10 mouse cellular contexts compared by ENCODE assay signal in genomic region chr10:42601556-42601955, GRCm38 (mm10). TPM values are rescaled to one million over a fixed set of nuclear protein-coding genes. Genes with fewer than 3 reads are reported as not detected.
DNase-seq lines count a peak whose midpoint lies in the region; ATAC-seq and TF ChIP-seq lines count a peak whose summit lies in the region.
"Had no signal": no experiment of that assay in that cellular context is flagged by ENCODE, and none has a peak within 500 bp of the region (broad histone marks: within the 10 kb centered on the region; RNA-seq: fewer than 3 reads in every experiment).

No protein-coding gene starts in this region.

- no peak for ATAC-seq in liver, embryonic 11.5 days (replicated peaks; ENCODE audit: low FRiP score)
- no peak for ATAC-seq in midbrain, embryonic 13.5 days

- TF ChIP-seq CTCF in cerebellum, adult 2 months (IDR thresholded peaks at IDR 0.05; ENCODE audit: borderline replicate concordance, insufficient read depth, low read depth, low read length): peak; percentile 22; the same call in 1 of the 2 replicates
- peak; percentile 70 for TF ChIP-seq CTCF in liver, adult 2 months (IDR thresholded peaks at IDR 0.05; ENCODE audit: low read depth, low read length)
- TF ChIP-seq CTCF in bone marrow macrophage, adult 2 months (IDR thresholded peaks at IDR 0.05; ENCODE audit: low read depth, low read length): peak; percentile 43; the same call in 1 of the 2 replicates

- H3K9ac ChIP-seq in liver, adult 2 months (ENCODE audit: low read depth, low read length): no peak overlapping the region
- H3K9ac ChIP-seq in liver, embryonic 11.5 days (ENCODE audit: low read depth, low read length): no peak overlapping the region
- H3K9ac ChIP-seq in midbrain, embryonic 13.5 days (replicated peaks): no peak overlapping the region

- no peaks in the 10 kb centered on the region for H3K79me2 ChIP-seq in liver, adult 2 months (ENCODE audit: control insufficient read depth, insufficient read depth, low read length)

- H3K4me1 ChIP-seq in cerebellum, adult 2 months (ENCODE audit: control insufficient read depth, insufficient read depth, low read length): no peaks in the 10 kb centered on the region
- H3K4me1 ChIP-seq in liver, adult 2 months (ENCODE audit: control insufficient read depth, insufficient read depth, low read length): no peaks in the 10 kb centered on the region
- H3K4me1 ChIP-seq in liver, embryonic 11.5 days (replicated peaks; ENCODE audit: control insufficient read depth, insufficient read depth, low read length): no peaks in the 10 kb centered on the region
- no peaks in the 10 kb centered on the region for H3K4me1 ChIP-seq in bone marrow macrophage, adult 2 months (ENCODE audit: control insufficient read depth, insufficient read depth, low read length)
- H3K4me1 ChIP-seq in midbrain, embryonic 13.5 days (replicated peaks): no peaks in the 10 kb centered on the region
- H3K4me1 ChIP-seq: megakaryocyte, embryonic 14.5 days had no signal

- no peaks in the 10 kb centered on the region; the same call in 1 of the 2 replicates for H3K27me3 ChIP-seq in cerebellum, adult 2 months (ENCODE audit: control insufficient read depth, insufficient read depth, low read length)
- H3K27me3 ChIP-seq in liver, adult 2 months (ENCODE audit: control insufficient read depth, insufficient read depth, low read length): peaks cover 10% of the 10 kb centered on the region; the same call in 1 of the 2 replicates
- H3K27me3 ChIP-seq in liver, embryonic 11.5 days (replicated peaks; ENCODE audit: control insufficient read depth, insufficient read depth, low read length): peaks cover 25% of the 10 kb centered on the region
- no peaks in the 10 kb centered on the region for H3K27me3 ChIP-seq in splenic B cell, adult 2 months (ENCODE audit: control insufficient read depth, insufficient read depth, low read length, poor library complexity, severe bottlenecking)
- peaks cover 14% of the 10 kb centered on the region; the same call in 1 of the 2 replicates for H3K27me3 ChIP-seq in midbrain, embryonic 13.5 days

- H3K4me2 ChIP-seq in liver, embryonic 11.5 days: no peak overlapping the region
- H3K4me2 ChIP-seq in midbrain, embryonic 13.5 days (replicated peaks): no peak overlapping the region

- WGBS in cerebellum, adult 2 months: 29% methylated on average over 10 of the region's 10 CpGs
- WGBS in liver, adult 2 months: 32% methylated on average over 10 of the region's 10 CpGs
- WGBS in liver, embryonic 11.5 days: 18% methylated on average over 10 of the region's 10 CpGs
- 32% methylated on average over 10 of the region's 10 CpGs for WGBS in midbrain, embryonic 13.5 days

- H3K27ac ChIP-seq in cerebellum, adult 2 months (ENCODE audit: insufficient read depth, low read length): no peak overlapping the region
- H3K27ac ChIP-seq in liver, adult 2 months (replicated peaks; ENCODE audit: insufficient read depth, low read depth, low read length): no peak overlapping the region
- no peak overlapping the region for H3K27ac ChIP-seq in liver, embryonic 11.5 days (ENCODE audit: low read depth, low read length)
- H3K27ac ChIP-seq in bone marrow macrophage, adult 2 months (ENCODE audit: insufficient read depth, low read depth, low read length): no peak overlapping the region
- H3K27ac ChIP-seq in midbrain, embryonic 13.5 days: no peak overlapping the region

- H3K4me3 ChIP-seq in cerebellum, adult 2 months (replicated peaks; ENCODE audit: insufficient read depth, low read depth, low read length): no peak overlapping the region
- no peak overlapping the region for H3K4me3 ChIP-seq in liver, adult 2 months (ENCODE audit: insufficient read depth, low read depth, low read length)
- no peak overlapping the region for H3K4me3 ChIP-seq in liver, embryonic 11.5 days (ENCODE audit: low read depth, low read length)
- H3K4me3 ChIP-seq in bone marrow macrophage, adult 2 months (ENCODE audit: insufficient read depth, low read length): no peak overlapping the region
- H3K4me3 ChIP-seq in midbrain, embryonic 13.5 days (replicated peaks): no peak overlapping the region
- H3K4me3 ChIP-seq: megakaryocyte, embryonic 14.5 days had no signal

- peaks cover 4% of the 10 kb centered on the region for H3K9me3 ChIP-seq in liver, embryonic 11.5 days (ENCODE audit: control insufficient read depth, low read length)
- H3K9me3 ChIP-seq in midbrain, embryonic 13.5 days: peaks cover 6% of the 10 kb centered on the region

- no peaks in the 10 kb centered on the region for H3K36me3 ChIP-seq in liver, adult 2 months (ENCODE audit: control insufficient read depth, insufficient read depth, low read length)
- H3K36me3 ChIP-seq in liver, embryonic 11.5 days (ENCODE audit: control insufficient read depth, insufficient read depth, low read length): no peaks in the 10 kb centered on the region
- no peaks in the 10 kb centered on the region for H3K36me3 ChIP-seq in splenic B cell, adult 2 months (ENCODE audit: control insufficient read depth, insufficient read depth, low read length, poor library complexity, severe bottlenecking)
- H3K36me3 ChIP-seq in midbrain, embryonic 13.5 days: no peaks in the 10 kb centered on the region

- no peak for DNase-seq in cerebellum, adult 2 months
- DNase-seq in cerebellum, postnatal 4 days (ENCODE audit: low spot score in 2 of 2): no peak
- DNase-seq in liver, adult 2 months (ENCODE audit: extremely low read depth, low read depth, low spot score): peak; percentile 2
- no peak for DNase-seq in liver, embryonic 11.5 days (ENCODE audit: low spot score)
- DNase-seq in splenic B cell, adult 2 months (ENCODE audit: low read depth, low spot score): peak; percentile 42
- no peak for DNase-seq in frontal cortex, postnatal 25 days (ENCODE audit: low spot score in 2 of 2)

- no peak for TF ChIP-seq POLR2A in cerebellum, adult 2 months (IDR thresholded peaks at IDR 0.05; ENCODE audit: borderline replicate concordance, insufficient read depth, low read length)
- TF ChIP-seq POLR2A in liver, adult 2 months (IDR thresholded peaks at IDR 0.05; ENCODE audit: extremely low read depth, insufficient read depth, low read length): no peak
- TF ChIP-seq POLR2A in bone marrow macrophage, adult 2 months (IDR thresholded peaks at IDR 0.05; ENCODE audit: borderline replicate concordance, low read depth, low read length): no peak

RNA-seq across cellular contexts. Expression of gene Ostm1, which starts 17.9 kb away (rescaled TPM):
- polyA plus RNA-seq in cerebellum, adult 2 months (2012; rRNA removed): 40.1 and 41.7 TPM in 2 replicates
- 13.3 and 15.4 TPM in 2 replicates for total RNA-seq in liver, adult 2 months (2014; rRNA removed)
- 7.0 and 7.2 TPM in 2 replicates for polyA plus RNA-seq in liver, adult 2 months (2012; rRNA removed)
- 24.8 and 27.7 TPM in 2 replicates for polyA plus RNA-seq in liver, embryonic 11.5 days (2014; fragmentation: Nextera tagmentation; extraction: Ambion mirVana)
- 48.0 and 48.5 TPM in 2 replicates for polyA plus RNA-seq in bone marrow macrophage, adult 2 months (2012; ENCODE audit: insufficient read depth, insufficient read length, missing spikeins)
- 35.6 and 37.4 TPM in 2 replicates for polyA plus RNA-seq in midbrain, embryonic 13.5 days (2015; fragmentation: Nextera tagmentation; extraction: Ambion mirVana)

RNA-seq across cellular contexts. Expression of gene Nr2e1, which starts 18.1 kb away (rescaled TPM):
- 0.14 and 0.20 TPM in 2 replicates for polyA plus RNA-seq in cerebellum, adult 2 months (2012; rRNA removed)
- not detected in 2 replicates for total RNA-seq in liver, adult 2 months (2014; rRNA removed)
- not detected in 2 replicates for polyA plus RNA-seq in liver, adult 2 months (2012; rRNA removed)
- polyA plus RNA-seq in liver, embryonic 11.5 days (2014; fragmentation: Nextera tagmentation; extraction: Ambion mirVana): not detected in 2 replicates
- not detected in 2 replicates for polyA plus RNA-seq in bone marrow macrophage, adult 2 months (2012; ENCODE audit: insufficient read depth, insufficient read length, missing spikeins)
- polyA plus RNA-seq in midbrain, embryonic 13.5 days (2015; fragmentation: Nextera tagmentation; extraction: Ambion mirVana): 14.8 and 16.9 TPM in 2 replicates
- total RNA-seq: hematopoietic stem cell, adult 5-6 weeks had no signal

Comparison
In these comparisons a context has a peak if more than half of its experiments do, and no peak if none do; other contexts are left out.
1. DNase-seq: peak in liver, adult 2 months (single experiment) and splenic B cell, adult 2 months (single experiment); none in cerebellum, adult 2 months (0 of 2), cerebellum, postnatal 4 days (0 of 2), liver, embryonic 11.5 days (single experiment) and frontal cortex, postnatal 25 days (0 of 2).
2. RNA of gene Nr2e1, which starts 18.1 kb away (polyA plus RNA-seq): 14.8 to 16.9 TPM in midbrain, embryonic 13.5 days; 0.14 to 0.20 TPM in cerebellum, adult 2 months, not detected in liver, adult 2 months, not detected in liver, embryonic 11.5 days and not detected in bone marrow macrophage, adult 2 months; every median in the first group is over 10 times any median in the second.
3. Peak in every context shown above with its lines, with median percentiles within 50 percentile points of each other: CTCF ChIP-seq.